Mouse (Mus musculus) spleen, postnatal 14 days (tissue): ENCODE measurements at regions not wholly inside any gene's neighbourhood (a gene's known extent, or its start where the extent isn't known, plus 50 kb on each side); places are given as distances from the start of the nearest gene placed in this dataset.
A peak's percentile ranks its signal among the peaks of the same experiment; 100 is the strongest.

ENCODE experiments used
- DNase-seq, 2 experiments: peaks; one replicate each; pipeline ENCODE4 v3.0.0; 2021 to 2022; ENCODE audit warnings: low spot score in 2 of 2

DNA sequence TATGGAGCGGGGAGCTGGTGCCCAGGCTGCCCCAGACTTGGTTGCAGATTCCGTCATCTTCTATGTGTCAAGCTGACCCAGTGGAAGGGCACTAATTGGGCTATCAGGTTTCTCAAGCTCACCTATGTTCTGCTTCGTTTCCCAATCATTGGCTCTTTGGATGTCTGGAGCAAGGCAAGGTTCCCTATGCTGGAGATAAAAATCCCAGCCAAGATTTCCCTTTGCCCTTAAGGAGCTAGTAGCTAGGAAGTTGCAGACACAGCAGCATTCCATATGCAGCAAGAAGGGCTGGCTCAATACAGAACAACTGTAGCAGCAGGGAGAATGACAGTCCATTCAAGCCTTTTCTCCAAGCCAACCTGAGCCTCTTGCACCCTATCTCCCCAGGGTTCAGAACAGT is 159.2 kb upstream of the Zfp706 start:
- DNase-seq: no peak

DNA sequence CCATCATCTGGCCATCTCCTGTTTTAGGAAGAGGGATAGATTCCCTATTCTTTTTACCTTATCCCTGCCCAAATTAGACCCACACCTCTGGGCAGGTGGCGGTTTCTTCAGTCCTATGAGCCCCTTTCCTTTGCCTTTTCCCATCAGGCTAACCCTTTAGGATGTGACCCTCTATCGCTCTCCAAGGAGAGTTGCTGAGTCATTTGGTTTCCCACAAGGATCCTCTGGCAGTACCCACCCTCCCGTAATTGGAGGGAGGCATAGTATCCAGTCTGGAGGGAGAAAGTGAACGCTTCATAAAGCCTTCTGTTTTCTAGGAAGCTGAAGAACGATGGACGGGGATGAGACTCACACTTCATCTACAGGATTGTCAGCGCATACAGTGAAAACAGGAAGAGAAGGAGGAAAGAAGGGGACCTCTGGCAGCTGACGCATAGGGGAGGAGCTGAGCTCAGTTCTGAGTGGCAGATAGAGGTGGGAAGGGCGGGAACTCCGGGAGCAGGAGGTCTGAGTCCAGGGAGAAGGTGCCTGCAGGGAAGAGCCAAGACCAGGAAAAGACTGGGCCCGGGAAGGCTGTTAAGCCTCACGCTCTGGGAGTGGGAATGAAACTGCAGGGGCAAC is 158.4 kb upstream of the Zfp706 start:
- no peak for DNase-seq

- no peak for DNase-seq
Observed at GRCm38 (mm10) chr15:37165216-37165615, 157.6 kb upstream of the Zfp706 start.

DNA sequence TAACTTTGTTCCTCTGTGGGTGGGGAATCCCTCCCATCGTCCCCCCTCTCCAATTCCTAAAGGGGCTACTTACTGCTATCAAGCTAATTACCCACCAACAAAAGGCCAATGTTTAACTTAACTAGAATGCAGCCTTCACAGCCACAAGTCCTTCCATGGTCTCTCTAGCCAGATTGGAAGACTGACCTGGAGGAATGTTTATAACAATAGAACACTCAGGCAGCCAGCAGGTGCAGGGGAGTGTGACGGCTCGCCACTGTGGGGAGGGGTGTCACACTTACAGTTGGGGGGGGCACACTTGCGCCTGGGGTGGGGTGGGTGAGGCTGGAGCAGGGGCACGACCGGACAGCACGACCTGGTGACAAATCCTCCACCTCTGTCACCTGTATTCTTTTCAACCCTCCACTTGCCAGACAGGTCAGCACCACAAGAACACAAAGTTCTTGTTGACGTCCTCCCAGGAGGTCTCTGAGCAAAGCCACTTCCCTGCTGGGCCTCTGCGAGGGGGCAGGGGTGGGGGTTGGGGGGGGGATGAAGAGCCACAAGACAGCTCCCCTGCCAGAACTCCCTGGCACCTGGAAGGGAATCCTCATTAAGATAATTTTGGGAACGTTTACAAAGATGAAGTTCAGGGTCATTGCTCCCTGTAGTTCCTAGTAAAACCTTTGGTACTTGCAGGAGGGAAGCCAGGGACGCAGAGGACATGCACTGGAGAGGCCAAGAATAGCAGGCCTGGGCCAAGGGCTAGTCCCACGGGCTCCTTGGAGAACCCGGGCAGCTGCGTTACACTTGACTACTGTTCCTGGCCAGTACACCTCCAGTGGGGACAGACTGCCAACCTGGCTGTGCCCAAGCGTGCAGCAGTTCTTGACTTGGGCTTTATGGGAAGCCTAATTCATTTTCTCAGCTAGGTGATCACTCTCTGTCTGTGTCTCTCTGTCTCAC is 156.9 kb upstream of the Zfp706 start:
- no peak for DNase-seq

DNA sequence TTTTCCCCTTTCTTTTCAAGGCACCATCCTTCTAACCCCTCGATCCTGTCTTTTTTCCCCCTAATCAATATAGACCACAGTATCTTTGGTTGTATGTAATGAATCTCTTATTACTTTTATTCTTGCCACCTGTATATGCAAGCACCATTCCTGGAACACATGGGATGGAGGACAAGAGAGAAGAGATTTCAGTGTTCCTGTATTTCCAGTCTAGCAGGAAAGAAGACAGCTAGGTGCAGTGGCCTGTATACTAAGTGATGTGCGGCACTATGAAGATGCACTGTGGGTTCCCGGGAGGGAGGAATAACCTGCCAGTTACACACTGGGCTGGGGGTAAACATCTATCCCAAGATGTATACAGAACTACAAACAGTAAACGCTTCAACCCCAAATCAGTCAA is 152.4 kb upstream of the Zfp706 start:
- no peak for DNase-seq

GRCm38 (mm10) chr15:37159349-37159748 is 151.8 kb upstream of the Zfp706 start:
- DNase-seq: no peak

DNA sequence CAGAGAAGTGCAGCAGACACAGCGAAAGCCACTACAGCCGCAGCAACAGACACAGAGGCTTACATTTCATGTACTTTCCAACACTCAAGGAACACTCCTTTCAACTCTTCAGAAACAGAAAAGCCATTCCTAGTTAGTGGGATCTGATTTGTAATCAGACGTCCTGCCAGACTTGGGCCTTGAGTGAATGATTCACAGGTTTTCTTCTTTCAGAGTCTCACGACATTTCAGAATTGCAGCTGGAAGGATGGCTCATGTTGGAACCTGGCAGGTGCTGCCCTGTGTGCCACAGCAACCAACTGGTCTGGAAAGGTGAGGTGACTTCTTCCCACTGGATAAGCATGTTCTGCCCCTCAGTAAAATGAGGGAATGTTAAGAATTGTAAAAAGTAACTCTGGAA is 149.8 kb upstream of the Zfp706 start:
- no peak for DNase-seq

DNA sequence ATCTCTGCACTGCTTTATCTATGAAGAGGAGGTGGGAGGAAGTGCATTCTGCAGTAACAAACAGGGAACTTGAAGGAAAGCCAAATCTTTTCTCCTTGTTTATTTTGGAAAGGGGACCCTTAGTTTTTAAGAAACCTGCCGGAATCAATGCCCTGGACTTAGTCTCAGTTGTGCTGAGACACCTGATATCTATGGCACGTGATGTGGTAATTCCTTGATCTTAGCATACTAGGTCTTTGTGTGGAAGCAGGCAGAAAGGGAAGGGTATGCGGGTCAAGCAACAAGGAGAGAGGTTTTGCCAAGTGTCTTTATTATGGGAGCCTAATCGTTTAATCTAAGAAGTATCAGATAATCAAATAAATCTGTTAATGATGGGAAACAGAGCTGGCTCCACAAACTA is 147.4 kb upstream of the Zfp706 start:
- DNase-seq: no peak

DNA sequence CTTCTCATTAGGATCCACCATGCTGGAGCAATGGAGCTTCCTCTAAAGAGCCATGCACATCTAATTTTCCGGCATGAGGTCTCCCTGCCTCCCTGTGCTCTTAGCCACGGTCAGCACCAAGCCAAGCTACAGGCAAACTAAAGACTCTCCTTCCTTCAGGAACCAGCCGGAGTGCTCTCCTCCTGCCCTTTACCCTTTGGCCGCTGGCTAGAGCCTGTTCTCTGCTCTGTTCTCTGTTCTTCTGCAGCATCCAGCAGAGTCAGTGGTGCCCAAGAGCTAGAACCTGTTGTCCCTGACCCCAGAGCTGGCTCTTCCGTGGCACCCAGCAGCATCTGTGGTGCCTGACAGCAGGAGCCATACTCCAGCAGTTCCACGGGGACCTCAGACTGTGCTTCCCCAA is 145.6 kb upstream of the Zfp706 start:
- no peak for DNase-seq

DNA sequence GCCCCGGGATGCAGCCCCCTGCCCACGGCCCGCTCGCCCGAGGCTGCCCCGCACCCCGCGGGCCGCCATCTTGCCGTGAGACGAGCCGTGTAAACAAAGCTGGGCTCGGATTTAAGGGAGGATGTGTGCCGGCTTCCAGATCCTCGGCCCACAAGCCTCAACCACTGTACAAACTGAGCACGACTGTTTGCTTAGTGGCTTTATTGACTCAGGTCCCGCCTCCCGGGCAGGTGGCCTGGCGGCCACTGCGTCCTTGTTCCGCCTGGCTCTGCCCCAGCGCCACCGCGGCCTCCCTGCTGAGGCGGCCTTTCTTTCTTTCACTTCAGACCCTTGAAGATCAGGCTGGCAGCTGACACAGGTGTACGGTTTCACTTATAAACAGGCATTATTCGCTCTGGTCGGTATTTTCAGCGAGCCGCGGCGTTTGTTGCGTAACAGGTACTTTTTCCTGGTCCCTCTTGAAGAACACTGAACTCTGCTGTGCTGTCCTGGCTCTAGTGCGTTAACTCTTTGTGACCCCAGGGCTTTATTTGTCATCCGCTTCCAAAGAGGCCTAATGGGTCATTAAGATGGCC is 128.1 kb upstream of the Zfp706 start:
- DNase-seq: peak in 1 of 2 experiments; percentile 6

GRCm38 (mm10) chr15:37134913-37135589 is 127.5 kb upstream of the Zfp706 start:
- no peak for DNase-seq

- DNase-seq: no peak
Observed at GRCm38 (mm10) chr15:37134386-37134785, 126.8 kb upstream of the Zfp706 start.

DNA sequence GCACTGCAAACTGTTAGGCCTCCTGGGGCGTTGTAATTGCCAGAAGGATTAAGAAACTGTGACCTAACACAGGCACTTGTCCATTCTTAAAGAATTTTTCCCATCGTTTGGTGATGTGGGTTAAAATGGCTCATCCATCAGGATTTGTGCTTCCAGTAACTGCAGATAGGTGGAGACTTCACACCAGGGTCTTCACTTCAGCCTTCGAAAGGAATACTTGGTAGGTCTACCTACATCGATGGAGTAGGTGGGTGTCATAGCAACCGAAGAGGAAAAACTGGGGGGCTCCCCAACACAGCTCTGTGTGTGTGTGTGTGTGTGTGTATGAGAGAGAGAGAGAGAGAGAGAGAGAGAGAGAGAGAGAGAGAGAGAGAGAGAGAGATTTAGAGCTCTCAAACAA is 126.3 kb upstream of the Zfp706 start:
- DNase-seq: no peak

- DNase-seq: no peak
Observed at GRCm38 (mm10) chr15:37127681-37128080, 120.1 kb upstream of the Zfp706 start.

GRCm38 (mm10) chr15:37127170-37127569 is 119.6 kb upstream of the Zfp706 start:
- no peak for DNase-seq

DNA sequence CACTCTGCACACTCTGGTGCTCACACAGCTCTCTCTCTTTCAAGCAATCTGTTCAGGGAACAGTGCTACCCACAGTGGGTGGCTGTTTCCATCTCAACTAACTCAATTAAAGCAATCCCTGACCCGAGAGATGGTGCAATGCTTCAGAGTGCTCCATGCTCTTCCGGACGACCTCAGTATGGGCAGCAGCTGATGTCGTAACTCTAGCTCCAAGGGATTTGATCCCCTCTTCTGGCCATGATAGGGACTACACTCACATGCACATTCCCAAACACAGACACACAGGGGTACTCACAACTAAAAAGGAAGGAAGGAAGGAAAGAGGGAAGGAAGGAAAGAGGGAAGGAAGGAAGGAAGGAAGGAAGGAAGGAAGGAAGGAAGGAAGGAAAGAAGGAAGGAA is 118.2 kb upstream of the Zfp706 start:
- no peak for DNase-seq

GRCm38 (mm10) chr15:37124951-37125350 is 117.4 kb upstream of the Zfp706 start:
- DNase-seq: no peak

- no peak for DNase-seq
Observed at GRCm38 (mm10) chr15:37124299-37124698, 116.7 kb upstream of the Zfp706 start.

GRCm38 (mm10) chr15:37120381-37120780 is 112.8 kb upstream of the Zfp706 start:
- peak; percentile 20 to 62 for DNase-seq

DNA sequence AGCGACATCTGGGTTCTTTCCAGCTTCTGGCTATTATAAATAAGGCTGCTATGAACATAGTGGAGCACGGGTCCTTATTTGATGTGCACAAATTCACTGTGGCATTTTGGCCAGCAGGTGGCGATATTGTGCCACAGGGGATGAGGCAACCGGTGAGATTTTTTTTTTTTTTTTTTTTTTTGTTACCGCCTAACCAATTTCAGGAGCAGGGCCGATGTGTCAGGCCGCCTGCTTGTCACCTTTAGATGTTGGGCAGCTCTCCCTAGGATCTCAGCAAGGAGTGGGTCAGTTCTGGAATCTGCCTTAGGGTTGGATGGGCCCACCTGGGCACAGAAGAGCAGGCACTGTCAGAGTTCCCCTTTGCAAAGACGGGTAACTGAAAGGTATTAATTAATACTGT is 106.5 kb upstream of the Zfp706 start:
- DNase-seq: peak; percentile 19 to 50

GRCm38 (mm10) chr15:37110462-37110861 is 102.9 kb upstream of the Zfp706 start:
- no peak for DNase-seq

GRCm38 (mm10) chr15:37102035-37102555 is 94.5 kb upstream of the Zfp706 start:
- DNase-seq: no peak
